Mouse (Mus musculus) embryonic facial prominence, embryonic 14.5 days (tissue): ENCODE data around the gene Hsd17b2. TPM values are rescaled to one million over a fixed set of nuclear protein-coding genes. Genes with fewer than 3 reads are reported as not detected.
"Not testable (repeated sequence)": the region's sequence is repeated elsewhere in the genome, so short reads cannot be mapped to it uniquely, and the experiment has no call there.

Experiments used
- ATAC-seq: fragments of 200-750 bp; cut with Nextera tagmentation; 2 replicates; pipeline ENCODE4 v1.8.0; 2017; ENCODE audit warnings: low read depth, moderate number of reproducible peaks, moderate TSS enrichment
- DNase-seq: peaks from one replicate; pipeline ENCODE4 v3.0.0-alpha.2; 2015; ENCODE audit warnings: low spot score
- H3K27ac ChIP-seq: fragments of 300-500 bp; sonication (generic); replicated peaks from 2 replicates; pipeline ENCODE4 v1.5.1; 2014; ENCODE audit warnings: low read depth, mild to moderate bottlenecking, low read length, moderate library complexity
- H3K27me3 ChIP-seq: fragments of 300-500 bp; sonication (generic); replicated peaks from 2 replicates; pipeline ENCODE4 v1.6.1; 2014; ENCODE audit warnings: low read length; ENCODE audit not compliant: control insufficient read depth, insufficient read depth
- H3K36me3 ChIP-seq: fragments of 300-500 bp; sonication (generic); 2 replicates; pipeline ENCODE4 v1.6.1; 2014; ENCODE audit warnings: low read length, mixed read lengths; ENCODE audit not compliant: control insufficient read depth, insufficient read depth
- H3K4me1 ChIP-seq: fragments of 300-500 bp; sonication (generic); 2 replicates; pipeline ENCODE4 v1.6.1; 2014; ENCODE audit warnings: antibody characterized with exemption, low read length; ENCODE audit not compliant: control insufficient read depth, insufficient read depth
- H3K4me2 ChIP-seq: fragments of 300-500 bp; sonication (generic); 2 replicates; pipeline ENCODE4 v1.6.1; 2014; ENCODE audit warnings: low read depth, mild to moderate bottlenecking, low read length, moderate library complexity, mixed read lengths
- H3K4me3 ChIP-seq: fragments of 300-500 bp; sonication (generic); 2 replicates; pipeline ENCODE4 v1.5.1; 2014; ENCODE audit warnings: low read depth, mild to moderate bottlenecking, low read length
- H3K9ac ChIP-seq: fragments of 300-500 bp; sonication (generic); 2 replicates; pipeline ENCODE4 v1.6.1; 2014; ENCODE audit warnings: low read depth, mild to moderate bottlenecking, low read length, moderate library complexity, mixed read lengths
- H3K9me3 ChIP-seq: fragments of 300-500 bp; sonication (generic); 2 replicates; pipeline ENCODE4 v1.6.1; 2016; ENCODE audit warnings: low read length; ENCODE audit not compliant: control insufficient read depth
- WGBS: fragments of 180-500 bp; shearing (Covaris S2); extraction: QIAGEN DNeasy Blood & Tissue Kit; methylation state at CpG from one replicate; pipeline ENCODE4 v1.1.7; 2014; 5-methylcytosine and 5-hydroxymethylcytosine counted together
- polyA plus RNA-seq: library from polyadenylated mRNA; unstranded; fragments of >200 nt; fragmentation: Nextera tagmentation; extraction: Ambion mirVana; gene quantifications from 2 replicates; pipeline ENCODE4 v1.2.1, GENCODE M21; 2014

Gene Hsd17b2
- polyA plus RNA-seq, 1 experiment from 2014 or later = 1.2 TPM

GRCm38 (mm10) chr8:117726467-117726866, 24.8 kb downstream of the Hsd17b2 start:
- Histone ChIP-seq H3K36me3 (no peaks in the 10 kb centered on the region), H3K4me2 (no peak overlapping the region), H3K4me3 (no peak overlapping the region), H3K9me3 (peaks cover 4% of the 10 kb centered on the region; the same call in 1 of the 2 replicates), H3K9ac (no peak overlapping the region), H3K27me3 (no peaks in the 10 kb centered on the region), H3K27ac (no peak overlapping the region), H3K4me1 (no peaks in the 10 kb centered on the region)
- ATAC-seq (no peak), DNase-seq (no peak)
- WGBS = 55% methylated on average over 7 of the region's 7 CpGs

GRCm38 (mm10) chr8:117727561-117727960, 25.9 kb downstream of the Hsd17b2 start:
- Histone ChIP-seq H3K27me3 (no peaks in the 10 kb centered on the region), H3K4me2 (no peak overlapping the region), H3K4me3 (no peak overlapping the region), H3K9ac (no peak overlapping the region), H3K27ac (no peak overlapping the region), H3K4me1 (no peaks in the 10 kb centered on the region), H3K36me3 (no peaks in the 10 kb centered on the region), H3K9me3 (peaks cover 3% of the 10 kb centered on the region; the same call in 1 of the 2 replicates)
- peak; percentile 32 for DNase-seq
- 56% methylated on average over 5 of the region's 5 CpGs for WGBS
- ATAC-seq = no peak

DNA sequence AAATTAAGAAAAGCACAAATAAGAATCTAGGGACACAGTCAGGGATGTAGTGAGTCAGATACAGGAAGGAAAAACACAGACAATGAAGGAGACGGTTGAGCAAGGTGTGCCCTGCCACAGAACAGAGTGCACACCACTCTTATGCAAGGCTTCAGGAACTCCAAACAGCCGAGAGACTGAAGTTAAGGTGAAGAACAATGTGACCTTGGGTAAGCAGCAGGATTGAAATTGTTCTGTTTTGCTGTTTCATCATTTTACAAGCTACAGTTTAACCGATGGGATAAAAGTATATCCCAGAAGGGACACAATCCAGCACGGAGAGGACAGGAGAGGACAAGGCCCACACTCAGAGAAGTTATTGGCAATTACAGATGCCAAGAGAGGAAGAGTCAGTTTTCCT, 26.5 kb downstream of the Hsd17b2 start:
- Histone ChIP-seq H3K4me1 (no peaks in the 10 kb centered on the region), H3K4me3 (no peak overlapping the region), H3K4me2 (no peak overlapping the region), H3K27ac (no peak overlapping the region), H3K9ac (no peak overlapping the region), H3K27me3 (no peaks in the 10 kb centered on the region), H3K36me3 (no peaks in the 10 kb centered on the region), H3K9me3 (no peaks in the 10 kb centered on the region)
- DNase-seq (no peak), ATAC-seq (no peak)
- WGBS = 80% methylated on average over 4 of the region's 4 CpGs

DNA sequence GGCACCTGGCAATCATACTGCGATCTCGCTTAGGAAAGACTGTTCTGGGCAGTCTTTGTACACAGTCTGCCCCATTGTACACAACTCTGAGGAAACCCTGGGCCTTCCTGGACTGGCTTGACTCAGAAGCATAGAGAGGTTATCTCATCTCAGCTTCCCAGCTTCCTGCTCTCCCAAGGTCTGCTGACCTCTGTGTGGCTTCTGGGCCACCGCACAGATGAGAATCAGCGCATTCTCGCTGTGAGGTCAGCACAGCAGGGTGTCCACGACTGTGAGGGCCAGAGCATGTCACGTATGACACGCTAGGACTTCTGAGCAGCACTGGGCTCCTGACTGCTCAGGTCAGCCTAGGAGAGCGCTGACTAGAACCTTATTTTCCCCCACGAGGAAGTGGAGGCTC, 29.3 kb downstream of the Hsd17b2 start:
- H3K27me3 ChIP-seq = no peaks in the 10 kb centered on the region
- H3K4me3 ChIP-seq = no peak overlapping the region
- H3K4me2 ChIP-seq = no peak overlapping the region
- no peaks in the 10 kb centered on the region for H3K36me3 ChIP-seq
- H3K27ac ChIP-seq = no peak overlapping the region
- WGBS = 45% methylated on average over 10 of the region's 10 CpGs
- ATAC-seq (no peak), DNase-seq (no peak)
- H3K9ac ChIP-seq = no peak overlapping the region
- no peaks in the 10 kb centered on the region for H3K4me1 ChIP-seq
- H3K9me3 ChIP-seq = no peaks in the 10 kb centered on the region

DNA sequence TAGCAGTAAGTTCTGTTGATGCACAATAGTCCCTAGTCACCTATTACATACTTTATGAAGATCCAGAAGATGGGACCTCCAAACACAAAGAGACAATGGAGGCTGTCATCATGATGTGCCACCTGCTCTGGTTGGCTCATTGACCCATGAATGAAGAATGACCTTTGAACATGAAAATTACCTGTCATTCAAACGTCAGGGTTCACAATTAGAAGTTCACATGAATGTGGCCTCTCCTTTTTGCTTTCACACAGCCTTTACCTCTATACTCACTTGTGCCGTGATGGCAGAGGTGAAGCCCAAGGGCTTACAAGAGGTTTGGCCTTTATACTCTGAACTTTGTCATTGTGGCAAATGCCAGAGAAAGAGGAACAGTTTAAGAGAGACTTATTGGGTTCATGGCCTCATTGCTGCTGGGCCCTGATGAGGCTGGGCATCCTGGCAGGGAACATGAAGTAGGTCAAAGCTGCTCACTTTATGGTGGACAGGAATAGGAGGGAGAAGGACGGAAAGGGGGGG, 35.0 kb downstream of the Hsd17b2 start:
- 67% methylated on average over 3 of the region's 3 CpGs for WGBS
- Histone ChIP-seq H3K9me3 (no peaks in the 10 kb centered on the region), H3K27me3 (no peaks in the 10 kb centered on the region), H3K4me2 (no peak overlapping the region), H3K4me1 (no peaks in the 10 kb centered on the region), H3K4me3 (no peak overlapping the region), H3K27ac (no peak overlapping the region), H3K9ac (no peak overlapping the region), H3K36me3 (no peaks in the 10 kb centered on the region)
- ATAC-seq (no peak), DNase-seq (no peak)

- not testable (repeated sequence) for DNase-seq, H3K36me3 ChIP-seq, H3K4me1 ChIP-seq, ATAC-seq, H3K9ac ChIP-seq, H3K27ac ChIP-seq, H3K27me3 ChIP-seq, H3K4me2 ChIP-seq, H3K4me3 ChIP-seq, H3K9me3 ChIP-seq
- WGBS = 89% methylated on average over 1 of the region's 1 CpGs
Observed at GRCm38 (mm10) chr8:117738206-117738605, 36.5 kb downstream of the Hsd17b2 start.

DNA sequence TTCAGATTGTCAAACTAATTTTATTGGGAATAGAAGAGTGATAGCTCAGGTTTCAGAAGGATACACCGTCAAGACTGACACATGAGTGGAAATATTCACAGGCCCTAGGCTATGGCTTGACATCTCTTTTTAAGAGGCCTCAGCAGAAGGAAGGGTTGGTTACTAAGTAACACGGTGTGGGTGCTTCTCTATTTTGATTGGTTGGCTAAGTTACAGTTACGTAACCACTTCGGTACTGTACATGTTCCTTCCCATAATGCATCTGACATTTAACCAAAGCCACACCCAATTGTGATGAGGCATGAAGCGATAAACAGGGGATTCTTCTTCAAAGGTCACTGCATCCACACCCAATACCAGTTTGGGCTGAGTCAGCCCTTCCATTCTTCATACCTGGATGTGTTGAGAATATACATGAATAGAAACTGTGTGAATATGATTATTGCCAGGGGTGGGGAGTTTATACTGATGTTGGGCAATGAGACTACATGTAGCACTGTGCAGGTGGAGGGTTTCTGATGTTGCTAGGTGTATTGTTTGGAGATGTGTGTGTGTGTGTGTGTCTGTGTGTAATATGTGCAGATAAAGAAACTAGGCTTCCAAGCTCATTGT, 38.8 kb downstream of the Hsd17b2 start:
- Histone ChIP-seq H3K4me3 (no peak overlapping the region), H3K27me3 (no peaks in the 10 kb centered on the region), H3K36me3 (no peaks in the 10 kb centered on the region), H3K27ac (no peak overlapping the region), H3K4me1 (no peaks in the 10 kb centered on the region), H3K4me2 (no peak overlapping the region), H3K9ac (no peak overlapping the region), H3K9me3 (no peaks in the 10 kb centered on the region)
- 70% methylated on average over 5 of the region's 5 CpGs for WGBS
- DNase-seq (no peak), ATAC-seq (no peak)

DNA sequence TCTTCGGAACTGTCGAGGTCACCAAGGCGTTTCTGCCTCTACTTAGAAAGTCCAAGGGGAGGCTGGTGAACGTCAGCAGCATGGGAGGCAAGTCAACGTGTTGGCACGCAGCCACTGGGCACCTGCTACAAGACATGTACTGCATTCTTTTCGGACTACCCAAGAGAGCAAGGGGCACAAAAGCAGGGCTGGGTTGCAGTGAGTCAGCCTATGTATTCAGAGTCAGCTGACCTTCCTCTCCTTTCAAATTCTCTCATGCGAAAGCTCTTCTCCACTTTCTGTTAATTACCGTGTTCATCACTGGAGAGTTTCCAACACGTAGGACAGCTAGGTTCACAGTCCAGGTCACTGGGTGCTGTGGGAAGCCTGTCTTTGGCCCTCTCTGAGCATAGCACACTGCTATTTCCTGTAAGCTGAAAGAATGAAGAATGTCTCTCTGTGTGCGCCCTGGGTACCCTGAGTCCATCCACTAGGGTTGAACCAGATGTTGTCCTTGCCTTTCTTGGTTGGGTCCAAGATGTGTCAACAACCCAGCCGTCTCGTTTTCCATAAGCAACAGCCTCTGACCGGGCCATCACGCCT, 40.8 kb downstream of the Hsd17b2 start:
- Histone ChIP-seq H3K9me3 (no peaks in the 10 kb centered on the region), H3K4me3 (no peak overlapping the region), H3K4me1 (no peaks in the 10 kb centered on the region), H3K4me2 (no peak overlapping the region), H3K9ac (no peak overlapping the region), H3K36me3 (no peaks in the 10 kb centered on the region), H3K27ac (no peak overlapping the region), H3K27me3 (no peaks in the 10 kb centered on the region)
- DNase-seq = peak; percentile 29
- no peak for ATAC-seq
- 73% methylated on average over 15 of the region's 15 CpGs for WGBS

DNA sequence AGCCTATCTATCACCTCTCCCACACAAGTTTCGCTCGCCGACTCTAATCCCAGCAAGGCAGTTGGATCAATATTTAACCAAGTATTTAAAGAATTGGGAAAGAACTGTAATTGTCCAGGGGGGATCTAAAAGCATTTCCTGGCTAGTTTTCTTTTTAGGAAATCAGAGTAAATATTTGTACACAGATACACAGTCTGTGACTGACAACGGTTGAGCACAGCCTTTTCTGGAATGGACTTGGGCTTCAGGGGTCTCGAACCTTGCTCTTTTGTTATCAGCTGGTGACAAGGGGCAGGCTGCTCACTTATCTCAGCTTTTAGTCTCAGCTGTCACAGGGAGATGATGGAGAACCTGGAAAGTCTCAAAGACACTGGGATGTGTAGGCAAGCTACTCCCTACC, 44.9 kb downstream of the Hsd17b2 start:
- DNase-seq = no peak
- Histone ChIP-seq H3K4me1 (no peaks in the 10 kb centered on the region), H3K36me3 (no peaks in the 10 kb centered on the region), H3K27me3 (no peaks in the 10 kb centered on the region), H3K4me3 (no peak overlapping the region), H3K9me3 (no peaks in the 10 kb centered on the region), H3K27ac (no peak overlapping the region), H3K9ac (no peak overlapping the region), H3K4me2 (no peak overlapping the region)
- 85% methylated on average over 5 of the region's 5 CpGs for WGBS
- ATAC-seq = no peak
